Comparison of ENCODE assay signal across 31 mouse cellular contexts in the genomic region with DNA sequence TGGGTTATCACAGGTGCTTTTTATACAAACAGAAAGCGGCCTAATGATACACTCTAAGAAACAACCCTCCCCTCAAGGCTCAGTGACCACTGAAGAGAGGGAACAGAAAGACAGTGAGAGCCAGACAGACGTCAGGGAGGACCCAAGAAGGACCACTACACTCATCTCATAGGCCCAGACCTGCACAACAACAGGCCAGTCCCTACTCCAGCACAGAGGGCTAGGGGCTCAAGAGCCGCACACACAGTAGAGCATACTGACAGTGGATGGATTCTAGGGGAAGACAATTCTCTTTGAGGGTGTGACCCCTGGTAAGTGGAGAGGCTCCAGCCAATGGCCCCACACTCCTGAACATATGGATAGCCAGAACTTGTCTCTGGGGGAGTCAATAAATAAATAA. TPM values are rescaled to one million over a fixed set of nuclear protein-coding genes. Genes with fewer than 3 reads are reported as not detected.
"Had no signal": no experiment of that assay in that cellular context is flagged by ENCODE, and none has a peak within 500 bp of the region (broad histone marks: within the 10 kb centered on the region; RNA-seq: fewer than 3 reads in every experiment).

No protein-coding gene starts in this region.

- H3K9ac ChIP-seq: embryonic facial prominence, embryonic 12.5 days; embryonic facial prominence, embryonic 13.5 days; embryonic facial prominence, embryonic 15.5 days; forebrain, embryonic 12.5 days; forebrain, embryonic 13.5 days; forebrain, embryonic 15.5 days; forebrain, postnatal 0 days had no signal

- H3K9me3 ChIP-seq: embryonic facial prominence, embryonic 12.5 days; embryonic facial prominence, embryonic 13.5 days; embryonic facial prominence, embryonic 15.5 days; forebrain, embryonic 10.5 days; forebrain, embryonic 12.5 days; forebrain, embryonic 13.5 days; forebrain, embryonic 15.5 days had no signal

- H3K4me3 ChIP-seq: embryonic facial prominence, embryonic 12.5 days; embryonic facial prominence, embryonic 13.5 days; embryonic facial prominence, embryonic 15.5 days; erythroblast, embryonic 14.5 days; forebrain, embryonic 10.5 days; forebrain, embryonic 12.5 days; forebrain, embryonic 13.5 days; forebrain, embryonic 15.5 days; gastrocnemius, adult 2 months; heart, adult 2 months had no signal

- DNase-seq: cerebellum, adult 18-20 months; cerebellum, adult 2 months; cerebellum, adult 8-10 months; cerebellum, adult 9-10 months; cerebellum, adult 9-11 months; cerebellum, postnatal 14 days; cerebellum, postnatal 25 days; cerebellum, postnatal 36 days; embryo, embryonic 11 days; forebrain, postnatal 0 days; gastrocnemius, adult 2 months; gastrocnemius, postnatal 10 days; gastrocnemius, postnatal 14 days; gastrocnemius, postnatal 25 days; gastrocnemius, postnatal 36 days; heart, adult 2 months had no signal

- H3K4me1 ChIP-seq: embryonic facial prominence, embryonic 12.5 days; embryonic facial prominence, embryonic 13.5 days; embryonic facial prominence, embryonic 15.5 days; forebrain, embryonic 10.5 days; forebrain, embryonic 12.5 days; forebrain, embryonic 13.5 days; forebrain, embryonic 15.5 days had no signal

- H3K27ac ChIP-seq: embryonic facial prominence, embryonic 12.5 days; embryonic facial prominence, embryonic 13.5 days; embryonic facial prominence, embryonic 15.5 days; forebrain, embryonic 10.5 days; forebrain, embryonic 12.5 days; forebrain, embryonic 13.5 days; forebrain, embryonic 15.5 days; gastrocnemius, adult 2 months; heart, adult 2 months had no signal

- H3K36me3 ChIP-seq: embryonic facial prominence, embryonic 12.5 days; embryonic facial prominence, embryonic 13.5 days; embryonic facial prominence, embryonic 15.5 days; forebrain, embryonic 10.5 days; forebrain, embryonic 12.5 days; forebrain, embryonic 15.5 days had no signal

- ATAC-seq: forebrain, embryonic 13.5 days; forebrain, embryonic 14.5 days; forebrain, embryonic 15.5 days; forebrain, embryonic 16.5 days; forebrain, postnatal 0 days had no signal

- H3K4me2 ChIP-seq: embryonic facial prominence, embryonic 12.5 days; embryonic facial prominence, embryonic 13.5 days; embryonic facial prominence, embryonic 15.5 days; forebrain, embryonic 12.5 days; forebrain, embryonic 13.5 days; forebrain, embryonic 15.5 days had no signal

- H3K27me3 ChIP-seq: embryonic facial prominence, embryonic 12.5 days; embryonic facial prominence, embryonic 13.5 days; embryonic facial prominence, embryonic 15.5 days; forebrain, embryonic 12.5 days; forebrain, embryonic 13.5 days; forebrain, embryonic 15.5 days had no signal

RNA-seq across cellular contexts. Expression of a gene that starts 8.6 kb away (rescaled TPM):
- total RNA-seq: common myeloid progenitor, adult 5-6 weeks; forebrain, postnatal 0 days; granulocyte monocyte progenitor cell, adult 5-6 weeks had no signal
- polyA plus RNA-seq: embryonic facial prominence, embryonic 11.5 days; embryonic facial prominence, embryonic 13.5 days; erythroblast, embryonic 14.5 days; forebrain, embryonic 10.5 days; forebrain, embryonic 11.5 days; forebrain, embryonic 12.5 days; forebrain, embryonic 13.5 days; forebrain, embryonic 14.5 days; forebrain, embryonic 15.5 days; forebrain, embryonic 16.5 days; forebrain, postnatal 0 days; gonadal fat pad, adult 2 months had no signal
